Mouse (Mus musculus) leukemia stem cell, adult 10-12 weeks (primary cell): ENCODE data around the gene Sppl3. TPM values are rescaled to one million over a fixed set of nuclear protein-coding genes. Genes with fewer than 3 reads are reported as not detected.

Source experiments
- polyA plus RNA-seq: library from polyadenylated mRNA; stranded (reverse); fragments of >175 nt; gene quantifications from 2 replicates; pipeline ENCODE4 v1.2.3, GENCODE M21; 2012; ENCODE audit warnings: low replicate concordance

The Sppl3 gene
- 22.8 and 50.6 TPM in 2 replicates for polyA plus RNA-seq

DNA sequence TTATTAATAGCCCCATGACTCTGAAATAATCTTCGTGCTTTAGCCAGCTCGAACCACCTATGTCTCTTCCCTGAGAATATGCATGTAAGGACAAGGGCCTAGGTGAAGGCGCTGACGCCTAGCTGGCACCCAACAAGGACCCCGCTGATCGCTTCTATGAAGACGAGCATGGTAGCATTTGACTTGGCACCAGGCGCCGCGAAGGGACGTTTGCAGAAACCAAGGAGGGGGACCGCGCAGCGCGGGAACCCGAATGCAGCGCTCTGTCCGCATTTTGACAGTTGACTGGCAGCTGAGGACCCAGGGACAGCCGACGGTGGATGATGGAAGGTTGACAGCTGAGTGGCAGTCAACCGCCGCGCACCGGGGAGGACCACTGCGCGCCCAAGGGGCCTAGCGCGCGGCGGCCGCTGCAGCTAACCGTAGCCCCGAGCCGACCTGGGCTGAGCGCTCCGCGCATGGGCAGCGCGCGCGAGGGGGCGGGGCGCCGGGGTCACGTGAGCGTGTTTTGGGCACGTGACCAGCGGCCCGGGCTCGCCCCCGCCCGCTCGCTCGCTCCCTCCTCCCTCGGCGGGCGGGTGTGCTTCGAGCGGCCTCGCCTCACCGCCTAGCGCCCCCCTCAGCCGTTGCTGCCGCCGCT is at the start of gene Sppl3:
Gene Sppl3, plus strand, starts transcription at position 561 of the 640 bp plus-strand sequence.

DNA sequence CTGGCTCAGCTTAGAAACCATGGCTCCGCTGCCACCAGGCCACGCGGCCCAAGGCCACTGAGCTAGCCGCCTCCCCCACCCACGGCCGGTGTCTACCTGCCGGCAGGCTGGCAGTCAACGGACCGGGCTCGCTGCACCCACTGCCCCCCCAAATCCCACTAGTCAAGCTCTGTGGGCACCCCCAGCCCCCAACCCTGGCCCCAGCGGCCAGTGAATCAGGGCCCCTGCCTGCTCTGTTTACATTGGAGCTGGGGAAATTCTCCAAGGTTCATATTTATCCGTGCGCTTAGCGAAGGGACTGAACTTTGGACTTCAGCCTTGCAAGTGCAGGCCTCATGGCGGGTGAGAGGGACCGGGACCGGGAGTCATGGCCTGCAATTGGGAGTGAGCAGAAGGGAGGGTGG is 40.1 kb upstream of the Sppl3 start, which contains the start of gene Hnf1a:
Gene Hnf1a, minus strand, starts transcription at position 271 of the 404 bp plus-strand sequence.

DNA sequence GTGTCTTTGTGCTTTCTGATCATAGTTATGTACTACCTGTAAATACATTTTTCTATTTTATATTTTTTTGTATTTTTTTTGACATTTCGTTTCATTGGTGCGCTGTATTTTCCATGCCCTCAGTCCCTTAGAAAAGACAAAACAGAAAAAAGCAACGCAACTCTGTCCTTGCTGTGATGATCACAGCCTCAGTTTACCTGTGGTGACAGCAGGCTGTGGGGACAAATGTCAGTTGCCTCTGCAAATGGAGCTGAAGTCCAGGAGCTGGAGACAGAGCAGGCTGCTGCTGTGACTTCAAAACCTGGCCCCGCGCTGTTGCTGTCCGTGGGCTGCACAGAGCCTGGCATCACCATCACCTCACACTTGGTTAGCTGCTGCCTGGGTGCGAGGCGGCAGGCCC is 87.3 kb downstream of the Sppl3 start, which contains the start of gene Gm10401:
Gene Gm10401, minus strand, starts transcription at position 101 of the 400 bp plus-strand sequence.

GRCm38 (mm10) chr5:115118961-115119570 is 108.1 kb downstream of the Sppl3 start, which contains the start of gene Acads:
TSS of gene Acads (minus strand) at chr5:115119346.

DNA sequence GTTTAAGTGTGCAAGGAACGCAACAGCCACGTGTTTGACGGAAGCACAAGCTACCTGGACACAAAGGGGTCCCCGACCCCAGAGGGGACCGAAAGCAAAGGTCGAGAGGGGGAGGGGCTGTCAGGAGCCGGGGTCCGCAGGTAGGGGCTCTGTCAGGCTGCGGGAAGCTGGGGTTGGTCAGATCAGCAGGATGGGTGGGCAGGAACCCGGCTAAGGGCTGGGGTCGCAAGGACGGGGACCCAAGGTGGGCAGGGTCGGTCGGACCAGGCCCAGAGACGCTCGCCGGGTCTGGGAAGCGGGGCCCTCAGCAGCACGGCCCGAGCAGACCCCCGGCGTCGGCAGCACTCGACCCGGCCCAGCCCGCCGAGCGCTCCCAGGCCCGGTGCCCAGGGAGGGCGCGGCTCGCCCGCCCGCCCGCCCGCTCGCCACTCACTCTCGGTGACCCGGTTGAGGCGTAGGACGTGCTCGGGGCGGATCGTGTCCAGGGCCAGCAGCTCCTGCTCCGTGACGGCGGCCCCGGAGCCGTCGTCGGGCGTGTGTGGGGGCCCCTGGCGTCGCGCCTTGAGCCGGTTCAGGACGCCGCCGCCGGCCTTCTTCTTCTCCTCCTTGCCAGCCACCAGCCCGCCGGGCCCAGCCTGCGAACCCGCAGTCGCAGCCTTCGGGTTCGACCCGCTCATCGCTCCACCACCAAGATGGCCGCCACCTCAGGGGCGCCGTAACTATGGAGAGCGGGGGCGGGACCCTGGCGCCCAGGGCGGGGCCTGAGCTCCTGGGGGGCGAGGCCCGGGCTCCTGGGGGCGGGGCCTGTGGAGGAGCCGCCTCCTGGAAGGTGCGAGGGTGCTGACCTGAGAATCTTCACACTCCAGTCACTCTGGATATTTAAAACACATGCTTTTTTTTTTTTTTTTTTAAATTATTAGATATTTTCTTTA is 123.6 kb downstream of the Sppl3 start, which contains the start of gene Unc119b:
Gene Unc119b, minus strand, starts transcription at position 742 of the 932 bp plus-strand sequence.

Other genes starting within 250 kb of the Sppl3 start
- 404 and 610 TPM in 2 replicates for gene Ankrd13a, start 236.5 kb upstream of the Sppl3 start, polyA plus RNA-seq
- gene Git2, start 235.6 kb upstream of the Sppl3 start, polyA plus RNA-seq, result 91.6 and 159 TPM in 2 replicates
- gene 1500011B03Rik, start 187.7 kb upstream of the Sppl3 start, polyA plus RNA-seq, result 55.5 and 108 TPM in 2 replicates
- not detected in 2 replicates for gene 4930519G04Rik, start 157.5 kb upstream of the Sppl3 start, polyA plus RNA-seq
- gene Gm9936, start 152.5 kb upstream of the Sppl3 start, polyA plus RNA-seq, result not detected in 2 replicates
- 0.62 and 0.63 TPM in 2 replicates for gene Oasl2, start 114.2 kb upstream of the Sppl3 start, polyA plus RNA-seq
- gene Oasl1, start 87.9 kb upstream of the Sppl3 start, polyA plus RNA-seq, result 37.9 and 76.2 TPM in 2 replicates
- gene 2210016L21Rik, start 69.0 kb upstream of the Sppl3 start, polyA plus RNA-seq, result 43.8 and 58.4 TPM in 2 replicates
- gene Hnf1a, start 40.0 kb upstream of the Sppl3 start, polyA plus RNA-seq, result 0.20 and 0.42 TPM in 2 replicates
- not detected in 2 replicates for gene Gm10401, start 87.2 kb downstream of the Sppl3 start, polyA plus RNA-seq
- 25.9 and 44.0 TPM in 2 replicates for gene Acads, start 108.2 kb downstream of the Sppl3 start, polyA plus RNA-seq
- gene Unc119b, start 123.8 kb downstream of the Sppl3 start, polyA plus RNA-seq, result 68.3 and 86.1 TPM in 2 replicates
- gene Mlec, start 147.0 kb downstream of the Sppl3 start, polyA plus RNA-seq, result 33.4 and 81.7 TPM in 2 replicates
- gene Cabp1, start 183.2 kb downstream of the Sppl3 start, polyA plus RNA-seq, result 0.44 and 0.99 TPM in 2 replicates
- 53.2 and 80.8 TPM in 2 replicates for gene Pop5, start 224.7 kb downstream of the Sppl3 start, polyA plus RNA-seq